ENCODE assay signal across 23 mouse cellular contexts in the genomic region with DNA sequence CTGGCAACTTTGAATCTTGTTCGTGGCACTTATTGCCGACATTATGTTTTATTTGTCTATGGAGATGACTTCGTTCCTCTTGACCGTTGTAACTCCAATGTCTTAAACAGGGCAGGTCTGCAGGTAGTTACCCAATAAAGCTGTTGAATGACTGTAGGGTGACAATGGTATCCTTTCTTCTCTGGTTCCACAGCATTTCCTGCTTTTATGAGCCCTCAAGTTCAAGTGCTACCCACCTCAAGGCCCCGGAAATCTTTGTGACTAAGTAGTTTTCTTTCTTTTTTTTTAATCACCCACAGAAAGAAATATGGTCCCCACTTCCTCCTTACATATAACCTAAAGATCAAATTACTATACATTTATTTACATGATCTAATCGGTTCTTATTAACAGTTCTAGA. TPM values are rescaled to one million over a fixed set of nuclear protein-coding genes. Genes with fewer than 3 reads are reported as not detected.
DNase-seq lines count a peak whose midpoint lies in the region; ATAC-seq and TF ChIP-seq lines count a peak whose summit lies in the region.
"Had no signal": no experiment of that assay in that cellular context is flagged by ENCODE, and none has a peak within 500 bp of the region (broad histone marks: within the 10 kb centered on the region; RNA-seq: fewer than 3 reads in every experiment).

No protein-coding gene starts in this region.

- DNase-seq in kidney, postnatal 0 days (ENCODE audit: low spot score), result no peak
- DNase-seq in kidney, adult 8-10 months, result no peak
- DNase-seq in CD4-positive helper T cell, adult 2 months (ENCODE audit: low read depth, low spot score), result peak; percentile 83
- DNase-seq in induced T-regulatory cell, adult 2 months (ENCODE audit: low read depth), result peak; percentile 71
- peak; percentile 15 to 36 for DNase-seq in natural killer cell, adult 2 months (ENCODE audit: low spot score in 2 of 2)
- DNase-seq in adrenal gland, adult (ENCODE audit: inconsistent age in 2 of 2, low spot score in 1 of 2), result no peak
- no peak for DNase-seq in embryo, embryonic 10.5 days (ENCODE audit: low spot score)
- no peak for DNase-seq in spleen, postnatal 4 days (ENCODE audit: low spot score in 2 of 2)
- DNase-seq: adrenal gland, adult 2 months; B cell, adult 2 months; cerebellum, postnatal 10 days; gastrocnemius, postnatal 14 days; heart, adult 2 months; lung, adult 2 months; right cerebral cortex, adult 18-20 months had no signal

- H3K36me3 ChIP-seq in kidney, postnatal 0 days (ENCODE audit: insufficient read depth, low read length), result no peaks in the 10 kb centered on the region
- H3K36me3 ChIP-seq: G1E; heart, embryonic 15.5 days; hindbrain, embryonic 10.5 days; limb, embryonic 10.5 days; midbrain, embryonic 10.5 days; stomach, embryonic 15.5 days had no signal

- H3K4me3 ChIP-seq in kidney, postnatal 0 days (replicated peaks; ENCODE audit: low read depth, low read length), result no peak overlapping the region
- H3K4me3 ChIP-seq: heart, adult 2 months; heart, embryonic 15.5 days; hindbrain, embryonic 10.5 days; limb, embryonic 10.5 days; midbrain, embryonic 10.5 days; stomach, embryonic 15.5 days had no signal

- H3K27ac ChIP-seq in kidney, postnatal 0 days, result peak overlapping the region; percentile 19; the same call in 1 of the 2 replicates
- H3K27ac ChIP-seq: heart, adult 2 months; heart, embryonic 15.5 days; hindbrain, embryonic 10.5 days; limb, embryonic 10.5 days; midbrain, embryonic 10.5 days; stomach, embryonic 15.5 days had no signal

- TF ChIP-seq CTCF in kidney, postnatal 0 days (IDR thresholded peaks at IDR 0.05; ENCODE audit: low read depth), result no peak

- H3K4me1 ChIP-seq in kidney, postnatal 0 days (replicated peaks; ENCODE audit: insufficient read depth, low read length), result no peaks in the 10 kb centered on the region
- H3K4me1 ChIP-seq: stomach, embryonic 15.5 days had no signal

- no peak for ATAC-seq in kidney, postnatal 0 days (replicated peaks; ENCODE audit: low FRiP score, low read depth)

- H3K27me3 ChIP-seq in kidney, postnatal 0 days (ENCODE audit: insufficient read depth, low read length), result no peaks in the 10 kb centered on the region
- H3K27me3 ChIP-seq: stomach, embryonic 15.5 days had no signal

- H3K4me2 ChIP-seq in kidney, postnatal 0 days (ENCODE audit: low read length), result no peak overlapping the region
- H3K4me2 ChIP-seq: heart, embryonic 15.5 days; liver, embryonic 11.5 days; stomach, embryonic 15.5 days had no signal

- no peaks in the 10 kb centered on the region for H3K9me3 ChIP-seq in kidney, postnatal 0 days (replicated peaks; ENCODE audit: low read length)
- H3K9me3 ChIP-seq: G1E; heart, embryonic 15.5 days; hindbrain, embryonic 10.5 days; limb, embryonic 10.5 days; midbrain, embryonic 10.5 days; stomach, embryonic 15.5 days had no signal

- 70% methylated on average over 6 of the region's 6 CpGs for WGBS in kidney, postnatal 0 days

- H3K9ac ChIP-seq in kidney, postnatal 0 days (ENCODE audit: low read depth, low read length), result no peak overlapping the region
- H3K9ac ChIP-seq: heart, embryonic 15.5 days; stomach, embryonic 15.5 days had no signal

RNA-seq across cellular contexts. Expression of gene Bspry, which starts 4.1 kb away (rescaled TPM):
- polyA plus RNA-seq in kidney, postnatal 0 days (2015; fragmentation: Nextera tagmentation; extraction: Ambion mirVana), result 38.2 and 38.9 TPM in 2 replicates

RNA-seq across cellular contexts. Expression of gene Wdr31, which starts 5.1 kb away (rescaled TPM):
- polyA plus RNA-seq in kidney, postnatal 0 days (2015; fragmentation: Nextera tagmentation; extraction: Ambion mirVana), result 10.1 and 10.6 TPM in 2 replicates

RNA-seq across cellular contexts. Expression of gene Hdhd3, which starts 27.5 kb away (rescaled TPM):
- 16.0 and 17.7 TPM in 2 replicates for polyA plus RNA-seq in kidney, postnatal 0 days (2015; fragmentation: Nextera tagmentation; extraction: Ambion mirVana)

RNA-seq across cellular contexts. Expression of gene Rnf183, which starts 40.7 kb away (rescaled TPM):
- polyA plus RNA-seq in kidney, postnatal 0 days (2015; fragmentation: Nextera tagmentation; extraction: Ambion mirVana), result 2.4 and 2.6 TPM in 2 replicates
- polyA plus RNA-seq: forebrain, embryonic 11.5 days; G1E; heart, adult 2 months; heart, embryonic 15.5 days; hindbrain, embryonic 10.5 days; limb, embryonic 10.5 days; liver, embryonic 11.5 days; midbrain, embryonic 10.5 days; stomach, embryonic 15.5 days had no signal

RNA-seq across cellular contexts. Expression of gene Alad, which starts 43.9 kb away (rescaled TPM):
- 109 and 119 TPM in 2 replicates for polyA plus RNA-seq in kidney, postnatal 0 days (2015; fragmentation: Nextera tagmentation; extraction: Ambion mirVana)

Comparison
In these comparisons a context has a peak if more than half of its experiments do, and no peak if none do; other contexts are left out.
1. DNase-seq: peak in CD4-positive helper T cell, adult 2 months (single experiment), induced T-regulatory cell, adult 2 months (single experiment) and natural killer cell, adult 2 months (2 of 2); none in kidney, postnatal 0 days (single experiment), kidney, adult 8-10 months (0 of 2), adrenal gland, adult (0 of 2), embryo, embryonic 10.5 days (single experiment) and spleen, postnatal 4 days (0 of 2).